Mouse (Mus musculus) CH12.LX (cell line): ENCODE results near the gene Cd5. TPM values are rescaled to one million over a fixed set of nuclear protein-coding genes. Genes with fewer than 3 reads are reported as not detected.
A peak's percentile ranks its signal among the peaks of the same experiment; 100 is the strongest.

Experiments used
- DNase-seq: peaks from one replicate; pipeline ENCODE4 v3.0.0-alpha.2; 2013; ENCODE audit errors: extremely low read depth
- H3K27ac ChIP-seq: 2 replicates; pipeline ENCODE4 v1.5.1; 2012; ENCODE audit warnings: low read depth, mild to moderate bottlenecking, control low read depth, moderate library complexity; ENCODE audit not compliant: insufficient read depth
- H3K27me3 ChIP-seq: replicated peaks from 2 replicates; pipeline ENCODE3; 2012; ENCODE audit warnings: inconsistent platforms
- H3K36me3 ChIP-seq, 2 experiments: replicated peaks in 1 of 2; 2 replicates each; pipeline versions ENCODE3 to v1.6.1; 2012; ENCODE audit warnings: inconsistent platforms in 1 of 2, low read length in 1 of 2, mild to moderate bottlenecking in 1 of 2, mixed read lengths in 1 of 2, moderate library complexity in 1 of 2; ENCODE audit not compliant: control insufficient read depth in 1 of 2, insufficient read depth in 1 of 2
- H3K4me1 ChIP-seq, 2 experiments: 2 replicates each; pipeline ENCODE4 v1.6.1; 2012; ENCODE audit warnings: inconsistent platforms in 1 of 2, moderate library complexity in 1 of 2; ENCODE audit not compliant: insufficient read depth in 2 of 2, control insufficient read depth in 1 of 2
- H3K4me2 ChIP-seq: 2 replicates; pipeline ENCODE4 v1.6.1; 2012; ENCODE audit warnings: low read depth, mild to moderate bottlenecking, control low read depth; ENCODE audit not compliant: poor library complexity, insufficient read depth, severe bottlenecking
- H3K4me3 ChIP-seq, 3 experiments: fragments of 150-350 bp in 1 of 3; sonication (generic) in 1 of 3; replicated peaks in 1 of 3; 2 replicates each; pipeline versions ENCODE3 to v1.5.1; 2011 to 2012; ENCODE audit warnings: low read depth in 2 of 3, low read length in 2 of 3, mild to moderate bottlenecking in 2 of 3, moderate library complexity in 2 of 3, control low read depth in 1 of 3, improper control_type of control experiment in 1 of 3, inconsistent platforms in 1 of 3, mixed read lengths in 1 of 3; ENCODE audit not compliant: poor library complexity in 1 of 3
- H3K79me2 ChIP-seq: replicated peaks from 2 replicates; pipeline ENCODE4 v1.6.1; 2012; ENCODE audit warnings: mild to moderate bottlenecking, moderate library complexity; ENCODE audit not compliant: control insufficient read depth, poor library complexity, insufficient read depth, severe bottlenecking; ENCODE audit errors: extremely low read depth
- H3K9ac ChIP-seq: 2 replicates; pipeline ENCODE4 v1.6.1; 2012; ENCODE audit warnings: low read depth, mild to moderate bottlenecking, control low read depth, moderate library complexity; ENCODE audit not compliant: insufficient read depth
- H3K9me3 ChIP-seq: replicated peaks from 2 replicates; pipeline ENCODE3; 2012; ENCODE audit warnings: low read length, inconsistent platforms, mixed read lengths
- BHLHE40 ChIP-seq: IDR thresholded peaks from 2 replicates; pipeline ENCODE4 v1.6.1; 2011; ENCODE audit warnings: mild to moderate bottlenecking, low read depth, low read length, improper control_type of control experiment
- CHD1 ChIP-seq: IDR thresholded peaks from 2 replicates; pipeline ENCODE4 v1.6.1; 2012; ENCODE audit warnings: low read depth, low read length, improper control_type of control experiment, inconsistent platforms
- ETS1 ChIP-seq: conservative IDR thresholded peaks from 2 replicates; pipeline ENCODE4 v1.6.1; 2012; ENCODE audit warnings: low read depth, mild to moderate bottlenecking, inconsistent platforms, low read length, improper control_type of control experiment, moderate library complexity
- GABPA ChIP-seq: IDR thresholded peaks from 2 replicates; pipeline ENCODE4 v1.6.1; 2012; ENCODE audit warnings: low read depth, low read length, improper control_type of control experiment, inconsistent platforms; ENCODE audit not compliant: insufficient replicate concordance
- HCFC1 ChIP-seq: IDR thresholded peaks from 2 replicates; pipeline ENCODE4 v1.6.1; 2012; ENCODE audit warnings: low read depth, mild to moderate bottlenecking, inconsistent platforms, low read length, improper control_type of control experiment
- JUND ChIP-seq: conservative IDR thresholded peaks from 2 replicates; pipeline ENCODE4 v1.6.1; 2011; ENCODE audit warnings: low read depth, low read length, improper control_type of control experiment
- KAT2A ChIP-seq: IDR thresholded peaks from 2 replicates; pipeline ENCODE4 v1.6.1; 2012; ENCODE audit warnings: low read length, improper control_type of control experiment, inconsistent platforms; ENCODE audit not compliant: insufficient replicate concordance
- MAX ChIP-seq: IDR thresholded peaks from 2 replicates; pipeline ENCODE4 v1.6.1; 2011; ENCODE audit warnings: low read length, improper control_type of control experiment
- MXI1 ChIP-seq: IDR thresholded peaks from 2 replicates; pipeline ENCODE4 v1.6.1; 2011; ENCODE audit warnings: mild to moderate bottlenecking, low read depth, low read length, improper control_type of control experiment
- MYC ChIP-seq: IDR thresholded peaks from 2 replicates; pipeline ENCODE4 v1.6.1; 2011; ENCODE audit warnings: low read depth, mild to moderate bottlenecking, improper control_type of control experiment, low read length
- NRF1 ChIP-seq: IDR thresholded peaks from 2 replicates; pipeline ENCODE4 v1.6.1; 2014; ENCODE audit warnings: low read depth, mild to moderate bottlenecking, inconsistent platforms, low read length, improper control_type of control experiment, moderate library complexity
- POLR2A ChIP-seq: IDR thresholded peaks from 2 replicates; pipeline ENCODE4 v1.6.1; 2011; ENCODE audit warnings: low read depth, mild to moderate bottlenecking, improper control_type of control experiment, low read length
- POLR2AphosphoS2 ChIP-seq: IDR thresholded peaks from 2 replicates; pipeline ENCODE4 v1.6.1; 2011; ENCODE audit warnings: low read depth, low read length, improper control_type of control experiment
- RAD21 ChIP-seq: IDR thresholded peaks from 2 replicates; pipeline ENCODE4 v1.6.1; 2011; ENCODE audit warnings: low read depth, mild to moderate bottlenecking, low read length, improper control_type of control experiment, moderate library complexity
- RCOR1 ChIP-seq: conservative IDR thresholded peaks from 2 replicates; pipeline ENCODE4 v1.6.1; 2012; ENCODE audit warnings: low read depth, mild to moderate bottlenecking, inconsistent platforms, low read length, improper control_type of control experiment
- SIN3A ChIP-seq: IDR thresholded peaks from 2 replicates; pipeline ENCODE4 v1.6.1; 2012; ENCODE audit warnings: low read length, improper control_type of control experiment, inconsistent platforms
- TBP ChIP-seq: conservative IDR thresholded peaks from 2 replicates; pipeline ENCODE4 v1.6.1; 2011; ENCODE audit warnings: low read depth, low read length, improper control_type of control experiment
- TCF12 ChIP-seq: IDR thresholded peaks from 2 replicates; pipeline ENCODE4 v1.6.1; 2014; ENCODE audit warnings: low read depth, mild to moderate bottlenecking, inconsistent platforms, low read length, improper control_type of control experiment
- UBTF ChIP-seq: IDR thresholded peaks from 2 replicates; pipeline ENCODE4 v1.6.1; 2012; ENCODE audit warnings: low read depth, mild to moderate bottlenecking, inconsistent platforms, low read length, improper control_type of control experiment, moderate library complexity
- ZC3H11A ChIP-seq: IDR thresholded peaks from 2 replicates; pipeline ENCODE4 v1.6.1; 2012; ENCODE audit warnings: low read depth, mild to moderate bottlenecking, inconsistent platforms, low read length, improper control_type of control experiment
- ZMIZ1 ChIP-seq: IDR thresholded peaks from 2 replicates; pipeline ENCODE4 v1.6.1; 2012; ENCODE audit warnings: low read depth, mild to moderate bottlenecking, inconsistent platforms, low read length, improper control_type of control experiment
- dilution Hi-C: fragments of 300-500 bp; cut with MboI; formaldehyde crosslinking; loops from 2 replicates; pipeline ENCODE4 v1.14.3; 2020; ENCODE audit warnings: low sequenced_read_pairs; ENCODE audit not compliant: extremely low pct_unique_long_range_greater_than_20kb, extremely low pct_ligation_motif_present
- in situ Hi-C: fragments of 300-500 bp; cut with MboI; formaldehyde crosslinking; loops from 3 replicates; pipeline ENCODE4 v1.14.3; 2019; ENCODE audit warnings: low sequenced_read_pairs, low pct_ligation_motif_present, low pct_unique_long_range_greater_than_20kb, mixed read lengths
- polyA plus RNA-seq: library from polyadenylated mRNA; unstranded; fragments of >175 nt; gene quantifications from 2 replicates; pipeline ENCODE4 v1.2.1, GENCODE M21; 2012; ENCODE audit warnings: low read depth; ENCODE audit not compliant: insufficient read length
- total RNA-seq, 2 experiments: library from RNA; depleted of rRNA; stranded (reverse); fragments of 300-350 nt in 1 of 2; fragments of >200 nt in 1 of 2; gene quantifications; 2 replicates each; pipeline ENCODE4 v1.2.3; 2012 to 2014

The Cd5 gene
- total and polyA plus RNA-seq, 3 experiments: 8.7 to 51.4 (median 17.7) TPM

GRCm38 (mm10) chr19:10757125-10757524 is 18.3 kb upstream of the Cd5 start (continued):
- 0 out of 2 replicates have a peak, but pooled peaks have one; percentile 26 for TF ChIP-seq RCOR1
- 0 out of 2 replicates have a peak, but pooled peaks have one; percentile 9 for TF ChIP-seq CHD1
- TF ChIP-seq MAX: peak; percentile 52; the same call in 1 of the 2 replicates
- TF ChIP-seq TCF12: peak; percentile 80
- TF ChIP-seq HCFC1: peak; percentile 27
- peak; percentile 65 for TF ChIP-seq MXI1
- no peak for TF ChIP-seq UBTF
- peak; percentile 36; the same call in 1 of the 2 replicates for TF ChIP-seq MYC
- peak; percentile 63 for TF ChIP-seq ETS1
- TF ChIP-seq SIN3A: no peak
- no peak for TF ChIP-seq ZC3H11A

GRCm38 (mm10) chr19:10752646-10753045 is 13.8 kb upstream of the Cd5 start:
- no peaks in the 10 kb centered on the region for H3K9me3 ChIP-seq
- H3K4me2 ChIP-seq: no peak overlapping the region
- in situ Hi-C loops: no loop called here
- H3K27me3 ChIP-seq: no peaks in the 10 kb centered on the region
- H3K9ac ChIP-seq: no peak overlapping the region
- H3K4me1 ChIP-seq: peaks cover 26 to 80% of the 10 kb centered on the region in 2 experiments
- TF ChIP-seq ZMIZ1 (no peak), KAT2A (no peak), GABPA (no peak), TBP (no peak), POLR2A (no peak), HCFC1 (no peak), POLR2AphosphoS2 (no peak), TCF12 (no peak), JUND (no peak), NRF1 (no peak), MYC (no peak), ETS1 (no peak), RCOR1 (no peak), MXI1 (no peak), MAX (no peak), BHLHE40 (no peak), ZC3H11A (no peak), RAD21 (no peak)
- no peak overlapping the region for H3K27ac ChIP-seq
- H3K4me3 ChIP-seq: no peak overlapping the region
- dilution Hi-C loops: no loop called here
- peaks cover 42% of the 10 kb centered on the region for H3K79me2 ChIP-seq
- no peak for DNase-seq
- peaks cover 0 to 16% of the 10 kb centered on the region in 2 experiments for H3K36me3 ChIP-seq
